Mouse (Mus musculus) liver, embryonic 14.5 days (tissue): ENCODE data around the gene Sprn.

Source experiments
- CTCF ChIP-seq: IDR thresholded peaks from 2 replicates; pipeline ENCODE4 v1.5.1; 2016; ENCODE audit warnings: antibody characterized with exemption, low read depth, control low read depth
- EP300 ChIP-seq: IDR thresholded peaks from 2 replicates; pipeline ENCODE4 v1.6.1; 2016; ENCODE audit warnings: antibody characterized with exemption, low read depth

DNA sequence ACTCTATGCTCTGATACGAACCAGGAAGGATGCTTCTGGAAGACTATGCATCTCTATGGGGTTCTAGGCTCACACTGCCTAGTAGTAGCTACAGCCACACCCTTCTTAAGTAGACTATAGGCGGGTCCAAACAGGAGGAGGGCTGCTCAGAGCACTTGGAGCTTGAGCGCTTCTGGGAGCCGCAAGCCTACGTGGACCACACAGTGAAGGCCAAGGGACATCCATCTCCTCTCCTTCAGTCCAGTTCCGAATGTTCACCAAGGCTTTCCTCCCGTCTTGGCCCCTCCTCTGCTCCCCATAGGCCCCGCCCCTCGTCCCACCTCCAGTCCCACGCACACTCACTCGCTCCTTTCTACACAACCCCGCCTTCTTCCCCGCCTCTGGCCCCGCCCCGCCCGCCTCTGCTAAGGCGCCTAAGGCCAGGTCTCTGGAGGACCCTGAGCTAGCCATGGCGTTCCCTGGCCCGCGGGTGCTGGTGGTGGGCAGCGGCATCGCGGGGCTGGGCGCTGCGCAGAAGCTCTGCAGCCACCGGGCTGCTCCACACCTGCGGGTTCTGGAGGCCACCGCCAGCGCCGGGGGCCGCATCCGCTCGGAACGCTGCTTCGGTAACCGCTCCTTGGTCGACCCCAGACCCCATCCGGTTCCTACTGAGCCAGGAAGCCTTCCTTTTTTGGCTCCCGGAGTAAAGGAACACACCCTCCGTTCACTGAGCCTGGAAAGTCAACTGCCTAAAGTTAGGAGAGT lies 29.2 kb downstream of the Sprn start:
- no peak for TF ChIP-seq CTCF
- TF ChIP-seq EP300, result no peak
